Mouse (Mus musculus) megakaryocyte, embryonic 14.5 days (primary cell): ENCODE measurements around the gene Foxn3.

Source experiments
- FLI1 ChIP-seq: IDR thresholded peaks from 2 replicates; pipeline ENCODE4 v1.6.1; 2012; ENCODE audit warnings: low read length, inconsistent platforms, mixed read lengths
- GATA1 ChIP-seq: IDR thresholded peaks from 3 replicates; pipeline ENCODE4 v1.6.1; 2012; ENCODE audit warnings: mixed read lengths, low read length, inconsistent platforms, borderline replicate concordance

DNA sequence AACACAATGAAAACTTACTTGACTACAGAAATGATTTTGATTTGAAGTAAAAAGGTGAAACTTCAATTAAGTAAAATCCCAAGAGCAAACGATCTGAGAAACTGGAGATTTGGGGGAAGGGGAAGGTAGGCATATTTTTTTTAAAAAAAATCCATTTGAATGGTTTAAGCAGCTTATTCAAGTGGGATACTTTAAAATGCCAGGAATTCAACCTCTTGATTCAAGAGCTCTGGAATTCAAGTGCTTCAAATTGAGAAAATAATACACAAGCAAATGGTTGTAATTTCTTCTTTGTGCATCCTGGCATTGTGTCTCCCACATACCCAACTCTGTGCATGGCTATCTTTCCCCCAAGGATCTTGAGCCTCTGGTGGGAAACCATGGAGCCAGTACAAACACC, 300.5 kb downstream of the Foxn3 start:
- no peak for TF ChIP-seq GATA1
- no peak for TF ChIP-seq FLI1
